Mouse (Mus musculus) layer of hippocampus, postnatal 36 days (tissue): ENCODE data around the gene Rec114. TPM values are rescaled to one million over a fixed set of nuclear protein-coding genes. Genes with fewer than 3 reads are reported as not detected.

ENCODE experiments used
- DNase-seq, 2 experiments: peaks; one replicate each; pipeline ENCODE4 v3.0.0; 2022
- total RNA-seq, 2 experiments: library from RNA; stranded (reverse); gene quantifications; 2 replicates each; pipeline ENCODE4 v1.2.3; 2021

The Rec114 gene
- total RNA-seq, 2 experiments from 2014 or later: not detected

DNA sequence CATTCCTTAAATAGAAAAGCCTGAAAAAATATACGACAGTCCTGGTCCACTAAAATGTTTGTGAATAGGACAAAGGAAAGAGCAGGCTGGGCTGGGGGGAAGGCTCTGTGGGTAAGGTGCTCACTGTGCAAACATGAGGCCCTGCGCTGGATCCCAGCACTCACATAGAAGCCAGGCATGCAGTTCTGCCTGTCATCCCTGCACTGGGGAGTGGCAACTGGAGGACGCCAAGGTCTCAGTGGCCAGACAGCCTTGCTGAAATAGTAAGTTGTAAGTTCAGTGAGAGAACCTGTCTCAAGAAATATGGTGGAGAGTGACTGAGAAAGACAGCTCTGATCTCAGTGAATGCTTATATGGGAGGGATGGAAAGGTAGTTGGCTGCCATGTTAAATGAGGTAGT lies 83.1 kb downstream of the Rec114 start:
- DNase-seq: no peak

DNA sequence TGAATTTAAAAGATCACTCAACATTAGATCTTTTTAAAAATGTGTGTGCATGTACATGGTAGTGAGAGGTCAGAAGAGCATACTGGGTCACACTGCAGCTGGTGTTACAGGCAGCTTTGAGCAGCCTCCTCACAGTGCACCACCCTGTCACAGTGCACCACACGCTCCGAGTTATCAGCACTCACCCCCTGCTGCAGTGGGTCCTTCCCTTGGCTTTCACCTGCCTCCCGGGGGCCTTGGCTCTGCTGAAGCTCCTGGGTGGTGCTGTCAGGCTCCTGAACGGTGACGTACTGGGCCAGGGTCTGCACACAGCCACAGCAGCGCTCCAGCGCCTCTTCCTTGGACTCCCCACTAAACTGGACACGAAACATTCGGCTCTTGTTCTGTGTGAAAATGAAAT lies 83.8 kb downstream of the Rec114 start:
- no peak for DNase-seq

DNA sequence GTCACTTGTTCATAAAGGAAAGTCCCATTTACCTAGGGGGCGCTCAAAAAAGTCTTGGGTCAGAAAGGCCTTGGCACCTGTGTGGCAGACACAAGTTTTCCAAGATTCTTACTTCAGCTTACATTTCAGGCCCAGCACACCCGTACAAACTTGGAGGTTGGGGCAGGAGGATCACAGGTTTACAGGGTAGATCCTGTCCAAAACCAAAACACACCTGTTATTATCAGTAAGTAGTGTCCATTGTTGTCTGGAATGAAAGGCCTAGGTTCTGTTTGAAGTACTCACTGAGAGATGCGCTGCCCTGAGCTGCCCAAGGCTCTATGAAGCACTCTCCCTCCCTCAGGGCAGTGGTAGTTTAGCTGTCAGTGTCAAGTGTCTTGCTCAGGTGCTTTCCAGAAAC lies 84.4 kb downstream of the Rec114 start:
- DNase-seq: no peak

DNA sequence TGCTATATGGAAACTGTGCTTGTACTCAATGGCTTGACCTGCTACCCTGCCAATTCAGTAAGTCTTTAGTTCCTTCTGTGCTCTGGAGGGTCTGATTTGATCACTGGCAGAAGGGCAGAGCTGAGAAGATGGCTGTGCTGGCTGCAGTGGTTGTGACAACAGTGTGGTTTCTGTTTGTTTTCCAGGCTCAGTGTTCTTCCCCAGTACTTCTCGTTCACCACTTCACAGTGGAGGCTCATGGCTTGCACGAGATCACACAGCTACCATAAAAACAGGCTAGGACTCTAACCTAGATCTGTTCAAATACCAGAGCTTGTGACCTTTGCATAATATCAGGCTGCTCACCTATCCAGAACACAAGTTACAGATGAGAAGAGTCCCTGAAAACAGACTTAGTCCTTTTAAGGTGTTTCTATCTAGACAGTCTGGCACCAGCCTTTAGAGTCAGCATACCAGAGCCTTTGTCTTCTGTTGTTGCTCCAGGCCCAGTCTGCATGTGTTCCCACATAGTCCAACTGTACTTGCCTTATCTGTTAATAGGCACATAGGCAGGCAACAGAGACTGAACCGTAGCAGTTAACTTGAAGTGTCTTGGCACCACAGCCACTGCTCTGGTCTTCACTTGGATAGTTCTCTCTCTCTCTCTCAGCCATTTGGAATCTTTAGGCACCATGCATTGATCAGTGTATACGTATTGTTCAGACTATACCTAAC lies 85.0 kb downstream of the Rec114 start:
- no peak for DNase-seq

DNA sequence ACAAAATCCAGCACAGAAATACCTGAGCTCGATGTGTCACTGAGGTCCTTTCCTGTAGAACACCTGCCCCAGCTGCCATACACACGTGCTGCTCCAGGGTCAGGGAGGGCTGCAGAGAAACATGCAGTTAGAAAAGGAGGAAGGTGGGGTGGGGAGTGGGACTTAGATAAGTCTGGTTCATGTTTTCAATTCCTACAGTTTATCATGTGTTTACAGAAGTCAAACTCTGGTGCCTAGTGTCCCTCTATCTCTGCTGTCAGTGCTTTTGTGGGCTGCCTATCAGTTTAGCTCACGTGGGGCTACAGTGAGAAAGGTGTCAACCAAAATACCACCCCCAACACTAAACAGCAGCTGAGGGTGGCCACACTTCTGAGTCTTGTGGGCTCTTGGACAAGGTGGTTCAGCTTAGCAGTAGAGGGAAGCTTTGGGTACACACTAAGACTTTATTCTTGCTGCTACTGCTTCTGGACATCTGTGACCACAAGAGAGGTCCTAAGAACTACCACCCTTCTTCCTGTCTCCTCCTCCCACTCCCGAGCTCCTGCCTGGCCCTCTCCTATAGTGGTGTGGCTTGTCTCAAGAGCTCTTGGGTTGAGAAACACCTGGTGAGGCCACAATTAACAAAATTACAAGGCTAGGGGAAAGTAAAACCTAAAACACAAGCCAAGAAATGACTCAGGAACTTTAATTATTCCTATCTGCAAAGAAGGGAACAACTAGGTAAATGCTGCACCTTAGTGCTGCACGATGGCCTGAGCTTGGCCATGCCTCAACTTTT lies 85.8 kb downstream of the Rec114 start:
- DNase-seq: no peak

DNA sequence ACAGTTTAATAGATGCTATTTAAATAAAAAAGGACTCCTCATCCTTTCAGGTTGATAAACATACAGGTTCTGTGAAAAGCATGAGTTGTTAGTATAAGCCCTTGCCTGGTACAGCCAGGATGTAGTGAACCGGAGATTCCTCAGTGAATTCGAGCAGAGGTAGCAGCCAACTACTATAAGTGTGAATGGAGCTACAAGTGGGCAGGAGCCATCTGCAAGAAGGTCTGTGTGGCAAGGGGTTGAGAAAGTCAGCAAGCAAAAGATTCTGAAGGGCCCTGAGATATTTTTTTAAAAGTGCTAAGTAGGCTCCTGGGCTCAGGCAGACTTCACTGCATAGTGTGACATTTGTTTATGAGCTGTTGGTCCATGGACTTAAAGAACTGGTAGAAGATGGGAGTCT lies 86.9 kb downstream of the Rec114 start:
- DNase-seq: no peak

DNA sequence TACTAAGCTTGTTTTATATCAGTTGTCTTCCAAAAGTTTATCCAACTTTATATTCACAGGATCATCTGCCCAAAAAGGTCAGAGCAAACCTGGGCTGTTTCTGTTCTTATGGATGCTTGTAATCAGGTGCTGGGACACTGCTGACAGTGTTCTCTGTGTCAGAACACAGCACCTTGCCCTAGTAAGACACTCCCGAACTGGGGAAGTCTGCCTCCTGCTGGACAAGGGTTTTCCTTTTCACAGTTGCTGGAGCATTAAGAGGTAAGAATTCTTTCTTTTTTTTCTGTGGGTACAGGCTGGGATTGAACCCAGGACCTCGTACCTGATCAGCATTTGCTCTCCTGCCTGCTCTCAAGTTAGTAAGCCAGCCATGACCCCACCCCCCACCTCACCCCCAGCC lies 87.4 kb downstream of the Rec114 start:
- DNase-seq: no peak

DNA sequence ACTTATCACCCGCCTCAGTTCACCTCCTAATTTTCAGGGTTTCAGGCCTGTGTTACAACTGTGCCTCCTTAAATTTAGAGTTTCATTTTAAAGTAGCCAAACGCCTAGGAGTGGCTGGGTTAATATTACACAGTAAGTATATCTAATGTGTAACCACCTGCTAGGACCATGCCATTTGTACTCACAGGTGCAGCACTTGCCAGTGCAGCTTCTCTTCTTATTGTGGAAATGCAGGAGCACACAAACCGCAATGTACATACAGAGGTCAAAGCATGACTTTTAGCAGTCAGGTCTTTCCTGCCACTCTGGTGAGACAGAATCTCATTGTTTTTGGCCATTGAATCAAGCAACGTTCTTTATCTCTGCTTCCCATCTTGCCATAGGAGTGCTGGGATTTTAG lies 89.3 kb downstream of the Rec114 start:
- no peak for DNase-seq

DNA sequence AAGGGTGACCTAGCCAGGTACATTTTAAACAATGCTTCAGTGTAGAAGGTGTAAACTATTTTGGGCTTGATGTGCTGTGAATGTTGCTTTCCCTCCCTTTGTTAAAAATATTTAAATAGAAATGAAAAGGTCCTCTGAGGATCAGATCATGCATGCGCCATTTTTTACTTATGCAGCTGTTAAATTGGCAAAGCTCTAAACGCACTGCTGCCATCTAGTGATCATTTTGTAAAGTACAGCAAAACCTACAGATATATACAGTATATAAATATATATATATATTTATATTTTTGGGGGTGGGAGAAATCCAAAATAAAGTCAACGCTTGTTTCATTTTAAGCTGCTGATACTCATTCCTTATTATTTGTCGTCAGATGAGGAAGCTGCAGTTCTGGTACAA lies 91.8 kb downstream of the Rec114 start:
- no peak for DNase-seq

DNA sequence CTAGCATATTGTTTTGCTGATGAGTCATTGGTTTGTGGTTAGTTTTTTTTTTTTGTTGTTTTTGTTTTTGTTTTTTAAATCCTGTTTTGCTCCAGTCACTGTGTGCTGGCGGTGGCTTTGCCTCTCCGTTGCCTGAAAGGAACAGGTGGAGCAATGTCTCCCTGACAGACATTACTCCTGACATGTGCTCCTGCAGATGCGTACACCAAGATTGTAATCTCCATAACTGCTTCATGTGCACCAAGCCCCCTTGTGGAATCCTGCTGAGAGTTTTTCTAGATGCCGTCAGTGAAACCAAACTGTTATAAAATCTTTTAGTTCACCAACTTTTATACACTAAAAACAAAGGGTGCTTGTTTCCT lies 94.5 kb downstream of the Rec114 start:
- no peak for DNase-seq

DNA sequence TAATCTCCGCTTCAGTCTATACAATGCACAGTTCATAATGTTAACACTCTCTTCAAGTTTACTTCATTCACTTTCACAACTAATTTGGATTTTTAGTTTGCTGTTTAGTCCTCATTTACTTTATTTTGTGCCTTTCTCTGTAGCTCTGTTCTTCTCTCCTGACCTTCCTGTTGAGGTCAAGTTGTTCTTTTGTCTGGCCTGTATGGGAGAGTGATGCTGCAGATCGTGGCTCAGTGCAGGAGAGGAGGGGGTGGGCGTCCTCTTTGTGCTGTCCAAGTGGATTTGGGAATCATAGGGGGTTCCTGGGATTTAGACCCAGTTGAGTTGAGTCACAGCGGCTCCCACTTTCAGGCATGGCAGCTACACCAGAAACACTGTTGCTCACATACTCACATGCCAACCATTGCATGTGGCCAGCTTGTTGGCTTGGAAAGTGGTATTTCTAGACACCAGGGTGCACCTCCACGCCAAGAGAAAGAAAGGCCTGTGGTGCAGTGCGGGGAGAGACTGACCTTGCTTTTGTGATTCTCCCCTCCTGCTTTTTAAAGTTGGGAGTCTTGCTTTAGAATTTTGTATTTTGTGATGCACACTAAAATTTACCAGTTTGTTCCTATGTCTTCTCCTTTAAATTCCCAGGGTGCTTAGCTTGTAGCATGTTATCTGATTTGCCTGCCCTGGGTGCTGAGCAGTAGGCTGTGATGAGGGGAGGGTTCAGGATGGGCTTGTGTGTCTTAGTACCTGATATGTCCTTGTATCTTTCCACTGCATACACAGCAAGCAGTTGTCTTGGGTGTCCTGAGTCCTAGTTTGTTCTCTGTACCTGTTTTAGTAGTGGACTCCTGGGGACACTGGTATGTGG lies 95.1 kb downstream of the Rec114 start:
- no peak for DNase-seq

DNA sequence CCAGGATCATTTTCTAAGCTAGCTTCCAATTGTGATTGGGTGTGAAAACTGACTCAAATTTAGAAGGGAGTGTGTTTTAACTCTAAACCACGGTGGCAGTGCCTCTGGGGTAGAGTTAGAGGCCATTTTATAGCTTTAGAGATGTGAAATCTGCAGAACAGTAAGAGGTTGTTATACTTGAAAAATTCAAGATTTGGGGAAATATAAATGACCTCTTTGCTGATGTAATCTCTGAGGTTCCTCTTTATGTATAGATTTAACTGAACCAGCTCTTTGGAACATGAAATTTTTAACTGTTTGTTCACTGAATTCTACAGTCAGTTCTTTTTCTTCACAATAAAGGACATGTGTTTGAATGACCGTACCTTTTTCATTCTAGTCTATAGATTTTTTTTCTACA lies 113.3 kb downstream of the Rec114 start:
- DNase-seq: no peak

DNA sequence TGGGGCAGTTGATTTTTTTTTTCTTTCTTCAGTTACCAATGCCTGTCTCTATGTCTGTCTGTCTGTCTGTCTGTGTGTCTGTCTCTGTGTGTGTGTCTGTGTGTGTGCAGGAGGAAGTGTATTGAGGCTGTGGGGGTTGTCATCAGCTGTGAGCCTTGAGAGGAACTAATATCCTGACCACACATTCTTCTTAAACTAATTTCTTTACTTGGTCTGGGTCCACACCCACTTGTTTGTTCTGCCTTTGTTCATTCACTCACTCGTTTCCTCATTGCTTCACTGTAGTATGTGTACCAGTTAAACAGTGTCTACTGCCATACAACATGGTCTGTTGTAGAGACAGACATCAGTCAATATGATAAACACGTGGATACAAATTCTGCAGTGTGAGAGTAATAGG lies 116.6 kb downstream of the Rec114 start:
- DNase-seq: no peak

DNA sequence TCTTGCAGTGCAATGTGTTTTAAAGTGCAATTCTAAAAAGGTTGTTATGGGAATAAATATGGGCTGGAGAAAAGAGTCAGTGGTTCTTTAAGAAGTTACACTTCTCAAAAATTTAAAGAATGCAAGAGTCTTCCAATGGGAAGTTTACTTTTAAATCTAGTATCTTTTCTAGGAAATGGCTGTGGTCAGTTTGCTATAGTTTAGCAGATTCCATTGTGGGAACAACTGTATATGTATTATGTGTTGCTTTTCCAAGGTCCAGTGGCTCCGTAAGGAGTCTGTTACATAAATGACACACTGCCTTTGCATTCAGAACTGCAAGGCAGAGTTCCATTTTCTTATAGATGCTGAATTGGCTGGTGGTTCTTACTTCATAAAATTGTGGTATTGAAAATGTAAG lies 120.8 kb downstream of the Rec114 start:
- no peak for DNase-seq

DNA sequence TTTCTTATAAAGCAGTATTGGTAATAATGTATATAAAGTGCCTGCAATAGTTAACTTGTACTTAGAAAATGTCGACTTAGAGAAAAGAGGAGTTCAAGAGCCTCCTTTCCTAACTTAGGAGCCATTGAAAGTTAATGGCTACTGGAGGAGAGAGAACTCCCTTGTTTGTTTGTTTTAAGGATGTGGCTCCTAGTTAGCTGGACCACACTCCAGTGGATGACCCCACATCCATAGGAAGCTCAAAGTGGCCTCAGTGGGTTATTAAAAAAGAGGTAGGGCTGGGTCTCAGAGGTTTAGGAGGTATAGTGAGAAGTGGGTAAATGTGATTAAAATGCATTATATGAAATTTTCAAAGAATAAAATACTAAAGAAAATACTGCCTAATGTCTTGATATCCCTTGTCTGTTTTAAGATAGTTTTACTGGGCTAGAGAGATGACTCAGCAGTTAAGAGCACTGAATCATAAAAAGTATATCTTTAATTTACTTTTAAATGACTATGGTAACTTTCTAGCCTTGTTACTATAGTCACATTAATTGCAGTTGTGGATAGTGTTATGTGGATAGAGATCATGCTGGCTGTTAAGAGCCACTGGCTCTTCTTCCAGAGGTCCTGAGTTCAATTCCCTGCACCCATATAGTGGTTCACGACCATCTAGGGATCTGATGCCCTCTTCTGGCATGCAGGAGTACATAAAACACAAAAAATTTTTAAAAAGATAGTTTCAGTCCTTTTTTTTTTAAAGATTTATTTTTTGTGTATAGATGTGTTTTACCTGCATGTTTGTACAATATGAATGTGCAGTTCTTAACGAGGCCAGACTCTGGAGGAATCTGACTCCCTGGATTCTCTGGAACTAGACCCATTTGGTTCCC lies 128.5 kb downstream of the Rec114 start:
- no peak for DNase-seq

DNA sequence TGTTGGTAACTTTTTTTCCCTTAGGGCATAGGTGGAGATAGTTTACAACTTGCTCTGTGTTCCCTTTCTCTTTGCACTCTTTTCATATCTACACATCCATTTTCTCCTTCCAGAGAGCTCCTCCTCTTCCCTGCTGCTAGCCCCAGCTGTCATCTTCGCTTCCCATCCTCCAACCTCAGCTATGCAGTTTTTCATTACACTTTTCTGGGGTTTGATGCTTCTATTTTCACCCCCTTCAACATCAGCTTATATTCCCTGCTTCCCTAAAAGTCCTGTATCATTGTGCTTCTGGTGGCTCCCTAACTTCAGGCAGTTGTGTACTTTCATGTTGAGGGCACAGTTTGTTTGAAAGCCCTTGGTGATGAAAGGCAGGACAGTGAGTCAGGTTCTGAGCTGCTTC lies 130.0 kb downstream of the Rec114 start:
- peak; percentile 21 to 27 for DNase-seq

Other genes starting within 250 kb of the Rec114 start
- gene Cd276, start 188.5 kb downstream of the Rec114 start, total RNA-seq: 1 to 10 TPM; 5.8 to 6.0 TPM
- 100 to 1,000 TPM; 825 to 896 TPM for gene Nptn, start 161.7 kb downstream of the Rec114 start, total RNA-seq
- gene Hcn4, start 79.4 kb upstream of the Rec114 start, total RNA-seq: 1 to 10 TPM; 1.8 to 2.1 TPM